Mouse (Mus musculus) liver, embryonic 12.5 days (tissue): Measurements from ENCODE around the gene Crcp. TPM values are rescaled to one million over a fixed set of nuclear protein-coding genes. Genes with fewer than 3 reads are reported as not detected.

ENCODE experiments used
- ATAC-seq: fragments of 200-750 bp; cut with Nextera tagmentation; 2 replicates; pipeline ENCODE4 v1.8.0; 2017; ENCODE audit warnings: moderate number of reproducible peaks, mild to moderate bottlenecking, moderate library complexity
- H3K27ac ChIP-seq: fragments of 300-500 bp; sonication (generic); 2 replicates; pipeline ENCODE4 v1.5.1; 2016; ENCODE audit warnings: mild to moderate bottlenecking
- H3K27me3 ChIP-seq: fragments of 300-500 bp; sonication (generic); replicated peaks from 2 replicates; pipeline ENCODE4 v1.6.1; 2016; ENCODE audit warnings: mild to moderate bottlenecking, moderate library complexity
- H3K36me3 ChIP-seq: fragments of 300-500 bp; sonication (generic); 2 replicates; pipeline ENCODE4 v1.6.1; 2016; ENCODE audit warnings: mild to moderate bottlenecking, moderate library complexity
- H3K4me1 ChIP-seq: fragments of 300-500 bp; sonication (generic); 2 replicates; pipeline ENCODE4 v1.6.1; 2016
- H3K4me2 ChIP-seq: fragments of 300-500 bp; sonication (generic); 2 replicates; pipeline ENCODE4 v1.6.1; 2016; ENCODE audit warnings: mild to moderate bottlenecking, moderate library complexity
- H3K4me3 ChIP-seq: fragments of 300-500 bp; sonication (generic); 2 replicates; pipeline ENCODE4 v1.5.1; 2016; ENCODE audit warnings: mild to moderate bottlenecking, moderate library complexity
- H3K9ac ChIP-seq: fragments of 300-500 bp; sonication (generic); 2 replicates; pipeline ENCODE4 v1.6.1; 2016; ENCODE audit warnings: mild to moderate bottlenecking, moderate library complexity
- H3K9me3 ChIP-seq: fragments of 300-500 bp; sonication (generic); replicated peaks from 2 replicates; pipeline ENCODE4 v1.6.1; 2016; ENCODE audit warnings: mild to moderate bottlenecking, moderate library complexity
- WGBS: fragments of 180-500 bp; shearing (Covaris S2); methylation state at CpG from one replicate; pipeline ENCODE4 v1.1.7; 2016; ENCODE audit not compliant: insufficient replicate concordance; 5-methylcytosine and 5-hydroxymethylcytosine counted together
- polyA plus RNA-seq: library from polyadenylated mRNA; unstranded; fragments of >200 nt; fragmentation: Nextera tagmentation; extraction: Ambion mirVana; gene quantifications from 2 replicates; pipeline ENCODE4 v1.2.1, GENCODE M21; 2016

The Crcp gene
- polyA plus RNA-seq, 1 experiment from 2014 or later = 34.7 TPM

DNA sequence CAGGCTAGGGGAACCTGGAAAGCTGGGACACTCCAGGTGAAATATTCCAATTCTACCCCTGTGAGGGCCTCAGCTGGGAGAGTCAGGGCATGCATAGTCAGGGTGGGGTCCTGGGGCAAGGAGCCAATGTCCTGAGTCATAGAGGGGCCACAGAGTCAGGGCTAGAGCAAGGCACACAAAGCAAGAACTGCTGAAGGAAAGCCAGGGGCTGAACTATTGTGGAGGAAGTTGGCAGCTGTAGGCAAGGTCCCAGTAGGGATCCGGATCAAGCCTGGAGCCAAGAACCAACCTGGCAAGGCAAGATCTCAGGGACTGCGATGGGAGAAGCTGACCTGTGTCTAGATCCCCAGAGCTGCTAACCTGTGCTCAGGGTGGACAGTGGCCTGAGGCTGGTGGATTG is 34.7 kb downstream of the Crcp start:
- ATAC-seq = no peak
- H3K36me3 ChIP-seq = peaks cover 28% of the 10 kb centered on the region
- no peak overlapping the region for H3K27ac ChIP-seq
- H3K4me2 ChIP-seq = no peak overlapping the region
- H3K9me3 ChIP-seq = no peaks in the 10 kb centered on the region
- H3K9ac ChIP-seq = no peak overlapping the region
- 64% methylated on average over 2 of the region's 2 CpGs for WGBS
- H3K4me1 ChIP-seq = peaks cover 16% of the 10 kb centered on the region
- H3K4me3 ChIP-seq = no peak overlapping the region
- H3K27me3 ChIP-seq = no peaks in the 10 kb centered on the region

DNA sequence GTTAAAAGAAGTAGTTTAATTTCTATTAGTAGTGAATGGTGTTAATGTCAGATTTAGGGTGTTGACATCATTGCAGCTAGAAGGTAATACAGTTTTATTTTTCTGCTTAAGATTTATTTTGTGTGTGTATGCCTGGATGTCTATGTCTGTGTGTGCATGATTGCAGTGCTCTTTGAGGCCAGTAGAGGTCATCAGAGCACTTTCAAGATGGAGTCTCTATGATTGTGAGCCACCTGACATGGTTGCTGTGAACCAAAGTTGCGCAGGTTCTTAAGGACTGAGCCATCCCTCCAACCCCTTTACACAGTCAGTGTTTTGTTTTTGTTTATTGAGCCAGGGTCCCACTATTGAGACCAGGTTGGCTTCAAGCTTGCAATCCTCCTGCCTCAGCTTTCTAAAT is 36.5 kb downstream of the Crcp start:
- 87% methylated on average over 1 of the region's 1 CpGs for WGBS
- no peak overlapping the region for H3K4me3 ChIP-seq
- no peak overlapping the region for H3K9ac ChIP-seq
- no peak overlapping the region for H3K4me2 ChIP-seq
- H3K27ac ChIP-seq = no peak overlapping the region
- H3K4me1 ChIP-seq = peaks cover 21% of the 10 kb centered on the region
- H3K27me3 ChIP-seq = no peaks in the 10 kb centered on the region
- ATAC-seq = no peak
- H3K9me3 ChIP-seq = no peaks in the 10 kb centered on the region
- H3K36me3 ChIP-seq = peaks cover 11% of the 10 kb centered on the region

DNA sequence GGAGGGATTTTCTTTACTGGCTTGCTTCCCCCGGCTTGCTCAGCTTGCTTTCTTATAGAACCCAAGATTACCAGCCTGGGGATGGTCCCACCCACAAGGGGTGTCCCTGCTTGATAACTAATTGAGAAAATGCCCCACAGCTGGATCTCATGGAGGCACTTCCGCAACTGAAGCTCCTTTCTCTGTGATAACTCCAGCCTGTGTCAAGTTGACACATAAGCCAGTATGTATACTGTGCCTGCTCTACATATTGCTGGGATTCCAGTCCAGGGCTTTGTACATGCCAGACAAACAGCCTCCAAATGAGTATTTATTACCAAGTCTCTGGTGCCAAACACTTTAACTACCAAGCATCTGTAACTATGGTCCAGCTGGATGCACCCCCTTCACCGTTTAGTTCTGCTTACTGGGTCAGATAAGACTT is 38.8 kb downstream of the Crcp start:
- no peak overlapping the region for H3K9ac ChIP-seq
- WGBS = 18% methylated on average over 3 of the region's 3 CpGs
- H3K4me2 ChIP-seq = peak overlapping the region; percentile 14
- no peak overlapping the region for H3K4me3 ChIP-seq
- no peaks in the 10 kb centered on the region for H3K36me3 ChIP-seq
- H3K9me3 ChIP-seq = no peaks in the 10 kb centered on the region
- no peaks in the 10 kb centered on the region for H3K27me3 ChIP-seq
- H3K27ac ChIP-seq = peak overlapping the region; percentile 42
- H3K4me1 ChIP-seq = peaks cover 21% of the 10 kb centered on the region
- ATAC-seq = peak; percentile 83

DNA sequence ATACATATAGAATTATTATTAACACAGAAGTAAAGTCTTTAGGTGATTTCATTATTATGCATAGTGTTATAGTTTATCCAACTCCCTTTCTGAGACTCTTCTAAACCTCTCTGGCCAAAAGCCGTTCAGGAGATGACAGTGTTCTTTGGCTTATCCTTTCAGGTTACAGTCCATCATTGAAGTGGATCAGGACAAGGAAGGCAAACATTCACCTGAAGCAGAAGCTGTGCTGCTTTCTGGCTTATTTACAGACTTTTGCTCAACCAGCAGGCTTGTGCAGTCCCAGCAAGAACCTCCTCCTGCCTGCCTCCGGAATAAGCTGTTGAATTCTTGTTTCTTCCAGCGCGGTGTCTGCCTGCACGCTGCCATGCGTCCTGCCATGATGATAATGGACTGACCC is 43.9 kb downstream of the Crcp start, which contains the start of gene Tpst1:
Gene Tpst1 (plus strand): TSS at position 301 of the 400 bp plus-strand sequence.
- Histone ChIP-seq H3K9me3 (no peaks in the 10 kb centered on the region), H3K4me2 (no peak within 1 kb of the TSS), H3K9ac (no peak within 1 kb of the TSS), H3K4me1 (peaks cover 15% of the 10 kb centered on the region), H3K27me3 (peaks cover 8% of the 10 kb centered on the region; the same call in 1 of the 2 replicates), H3K27ac (no peak within 1 kb of the TSS), H3K4me3 (no peak within 1 kb of the TSS), H3K36me3 (no peaks in the 10 kb centered on the region)
- no peak for ATAC-seq
- WGBS = 82% methylated on average over 6 of the region's 6 CpGs

DNA sequence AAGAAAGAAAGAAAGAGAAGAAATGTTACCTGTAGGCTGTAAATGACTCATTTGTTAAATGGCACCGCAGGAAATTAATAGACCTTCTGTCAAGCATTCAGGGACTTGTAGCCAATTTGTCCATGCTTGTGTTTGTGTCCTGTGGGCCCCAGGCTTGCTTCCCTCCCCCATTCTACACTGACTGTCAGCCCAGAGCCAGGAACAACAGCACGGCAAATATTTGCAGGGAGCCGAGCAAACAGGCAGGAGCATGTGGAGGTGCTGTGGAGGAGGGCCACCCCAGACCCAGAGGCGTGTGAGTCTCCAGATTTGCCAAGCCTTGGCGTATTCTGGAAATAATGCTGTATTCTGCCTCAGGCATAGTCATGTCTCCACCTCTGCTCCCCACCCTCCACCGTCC is 45.4 kb downstream of the Crcp start:
- ATAC-seq = 0 out of 2 replicates have a peak, but pooled peaks have one; percentile 27
- 64% methylated on average over 6 of the region's 6 CpGs for WGBS
- no peak overlapping the region for H3K4me3 ChIP-seq
- peak overlapping the region; percentile 52; the same call in 1 of the 2 replicates for H3K27ac ChIP-seq
- no peaks in the 10 kb centered on the region for H3K9me3 ChIP-seq
- no peaks in the 10 kb centered on the region for H3K36me3 ChIP-seq
- no peak overlapping the region for H3K9ac ChIP-seq
- H3K27me3 ChIP-seq = peaks cover 8% of the 10 kb centered on the region; the same call in 1 of the 2 replicates
- H3K4me2 ChIP-seq = peak overlapping the region; percentile 26; the same call in 1 of the 2 replicates
- H3K4me1 ChIP-seq = peaks cover 19% of the 10 kb centered on the region

DNA sequence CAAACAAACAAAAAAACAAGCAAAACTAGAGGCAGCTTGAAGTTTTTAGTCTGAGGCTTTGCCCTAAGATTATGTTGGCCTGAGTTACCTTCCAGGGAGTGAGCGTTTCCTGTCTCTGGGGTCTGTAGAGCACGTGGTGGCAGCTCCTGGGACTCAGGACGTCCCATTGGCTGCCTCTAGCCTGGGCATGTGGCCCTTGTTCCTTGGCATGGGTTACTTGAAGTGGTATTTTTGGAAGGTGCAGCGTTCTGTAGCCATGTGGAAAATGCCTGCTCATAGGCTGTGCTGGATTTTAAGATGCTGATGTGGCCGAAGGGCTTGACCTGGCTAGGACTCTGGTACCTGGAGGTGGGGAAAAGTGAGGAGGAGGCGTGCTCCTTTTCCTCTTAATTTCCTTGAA is 47.3 kb downstream of the Crcp start:
- no peak overlapping the region for H3K9ac ChIP-seq
- WGBS = 50% methylated on average over 6 of the region's 6 CpGs
- H3K4me2 ChIP-seq = no peak overlapping the region
- no peak for ATAC-seq
- H3K27ac ChIP-seq = no peak overlapping the region
- H3K4me1 ChIP-seq = peaks cover 28% of the 10 kb centered on the region
- H3K27me3 ChIP-seq = peaks cover 8% of the 10 kb centered on the region; the same call in 1 of the 2 replicates
- H3K9me3 ChIP-seq = peaks cover 4% of the 10 kb centered on the region; the same call in 1 of the 2 replicates
- H3K36me3 ChIP-seq = peaks cover 4% of the 10 kb centered on the region
- no peak overlapping the region for H3K4me3 ChIP-seq

DNA sequence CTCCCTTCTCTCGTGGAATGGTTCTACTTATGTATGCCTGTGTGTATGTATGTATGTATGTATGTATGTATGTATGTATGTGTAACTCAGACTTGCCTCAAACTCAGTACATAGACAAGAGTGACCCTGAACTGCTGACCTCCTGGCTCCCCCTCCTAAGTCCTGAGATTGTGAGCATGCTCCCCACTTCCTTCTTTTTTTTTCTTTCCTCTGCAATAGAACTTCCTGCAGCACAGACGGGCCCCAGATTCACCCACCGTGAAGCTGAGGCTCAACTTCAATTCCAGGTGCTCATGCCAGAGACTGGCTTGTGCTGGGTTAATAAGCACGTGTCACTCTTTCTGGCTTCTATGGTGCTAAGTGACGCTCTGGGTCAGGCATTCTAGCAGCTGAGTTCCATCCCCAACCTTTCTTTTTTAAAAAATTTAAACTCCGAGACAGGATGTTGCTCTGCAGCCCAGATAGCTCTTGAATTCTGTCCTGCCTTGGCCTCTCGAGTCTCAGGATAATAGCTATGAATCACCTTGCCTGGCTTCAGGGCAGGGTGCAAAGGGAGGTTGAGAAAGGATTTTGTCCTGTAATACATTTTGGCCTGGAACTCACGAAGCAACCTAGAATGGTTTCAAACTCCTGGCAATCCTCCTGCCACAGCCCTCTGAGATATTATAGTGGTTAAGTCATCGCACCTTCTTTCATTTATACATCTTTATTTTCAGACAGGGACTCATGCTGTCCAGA is 49.2 kb downstream of the Crcp start:
- H3K27ac ChIP-seq = peak overlapping the region; percentile 81; the same call in 1 of the 2 replicates
- peaks cover 8% of the 10 kb centered on the region; the same call in 1 of the 2 replicates for H3K27me3 ChIP-seq
- H3K4me1 ChIP-seq = peaks cover 28% of the 10 kb centered on the region
- H3K4me3 ChIP-seq = no peak overlapping the region
- WGBS = 51% methylated on average over 9 of the region's 9 CpGs
- 0 out of 2 replicates have a peak overlapping the region, but pooled peaks have one; percentile 98 for H3K4me2 ChIP-seq
- ATAC-seq = no peak
- H3K36me3 ChIP-seq = peaks cover 16% of the 10 kb centered on the region
- peak overlapping the region; percentile 90; the same call in 1 of the 2 replicates for H3K9ac ChIP-seq
- peaks cover 7% of the 10 kb centered on the region; the same call in 1 of the 2 replicates for H3K9me3 ChIP-seq

DNA sequence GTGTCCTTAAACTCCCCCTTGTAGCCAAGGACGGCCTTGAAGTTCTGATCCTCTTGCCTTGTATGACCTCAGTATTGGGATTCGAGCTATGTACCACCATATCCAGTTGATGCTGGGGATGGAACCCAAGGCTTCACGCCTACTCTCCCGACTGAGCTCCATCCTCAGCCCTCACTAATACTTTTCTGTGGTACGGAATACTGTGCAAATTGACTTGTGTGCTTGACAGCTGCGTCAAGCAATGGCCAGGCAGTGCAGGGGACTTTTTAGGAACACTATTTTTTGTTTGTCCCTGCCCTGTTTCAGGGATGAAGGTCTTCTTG is 49.7 kb downstream of the Crcp start:
- peak overlapping the region; percentile 98 for H3K4me2 ChIP-seq
- peaks cover 7% of the 10 kb centered on the region; the same call in 1 of the 2 replicates for H3K9me3 ChIP-seq
- peaks cover 8% of the 10 kb centered on the region; the same call in 1 of the 2 replicates for H3K27me3 ChIP-seq
- peak overlapping the region; percentile 90 for H3K9ac ChIP-seq
- 50% methylated on average over 6 of the region's 6 CpGs for WGBS
- peak overlapping the region; percentile 80 for H3K4me3 ChIP-seq
- peak overlapping the region; percentile 81 for H3K27ac ChIP-seq
- peaks cover 16% of the 10 kb centered on the region for H3K36me3 ChIP-seq
- no peak for ATAC-seq
- peaks cover 28% of the 10 kb centered on the region for H3K4me1 ChIP-seq

DNA sequence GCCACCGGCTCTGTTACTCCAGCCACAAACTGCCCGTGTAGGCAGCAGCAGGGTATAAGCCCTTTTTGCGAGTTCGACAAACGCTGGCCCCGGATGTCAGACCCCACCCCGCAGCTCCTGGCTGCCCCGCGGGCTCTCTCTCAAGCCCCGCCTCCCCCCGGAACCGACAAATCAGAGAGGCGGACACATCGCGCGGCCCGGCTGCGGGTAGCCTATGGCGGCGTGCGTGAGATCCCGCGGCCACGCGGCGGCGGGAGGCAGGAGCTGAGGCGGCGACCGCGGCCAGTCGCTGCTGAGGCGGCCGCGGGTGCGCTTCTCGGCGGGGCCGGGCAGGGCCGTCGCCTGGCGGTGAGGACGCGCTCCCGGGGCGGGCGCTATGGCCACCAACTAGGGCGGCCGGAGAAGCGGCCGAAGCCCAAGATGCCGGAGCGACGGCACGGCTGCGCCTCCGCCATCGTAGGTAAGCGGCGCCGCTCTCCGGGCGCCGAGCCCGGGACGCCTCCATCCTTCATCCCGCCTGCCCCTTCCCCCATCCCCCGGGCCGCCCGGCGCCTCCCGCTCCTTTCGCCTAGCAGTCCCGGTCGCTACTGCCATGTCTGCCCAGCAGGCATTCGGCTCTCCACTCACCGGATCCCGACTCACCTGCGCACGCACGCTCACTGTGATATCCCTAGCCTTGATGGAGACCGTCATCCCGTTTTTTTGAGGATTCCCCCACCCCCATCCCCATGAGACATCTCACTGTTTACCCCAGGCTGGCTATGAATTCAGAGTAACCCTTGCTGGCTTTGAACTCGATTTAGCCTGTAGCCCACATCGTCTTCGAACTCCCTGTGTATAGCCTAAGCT is 50.3 kb downstream of the Crcp start:
- Histone ChIP-seq H3K4me3 (peak overlapping the region; percentile 80), H3K27me3 (peaks cover 8% of the 10 kb centered on the region; the same call in 1 of the 2 replicates), H3K4me2 (peak overlapping the region; percentile 98), H3K9ac (peak overlapping the region; percentile 90), H3K4me1 (peaks cover 28% of the 10 kb centered on the region), H3K36me3 (peaks cover 18% of the 10 kb centered on the region), H3K27ac (peak overlapping the region; percentile 81), H3K9me3 (peaks cover 7% of the 10 kb centered on the region; the same call in 1 of the 2 replicates)
- WGBS = 2% methylated on average over 85 of the region's 86 CpGs
- ATAC-seq = peak; percentile 92

DNA sequence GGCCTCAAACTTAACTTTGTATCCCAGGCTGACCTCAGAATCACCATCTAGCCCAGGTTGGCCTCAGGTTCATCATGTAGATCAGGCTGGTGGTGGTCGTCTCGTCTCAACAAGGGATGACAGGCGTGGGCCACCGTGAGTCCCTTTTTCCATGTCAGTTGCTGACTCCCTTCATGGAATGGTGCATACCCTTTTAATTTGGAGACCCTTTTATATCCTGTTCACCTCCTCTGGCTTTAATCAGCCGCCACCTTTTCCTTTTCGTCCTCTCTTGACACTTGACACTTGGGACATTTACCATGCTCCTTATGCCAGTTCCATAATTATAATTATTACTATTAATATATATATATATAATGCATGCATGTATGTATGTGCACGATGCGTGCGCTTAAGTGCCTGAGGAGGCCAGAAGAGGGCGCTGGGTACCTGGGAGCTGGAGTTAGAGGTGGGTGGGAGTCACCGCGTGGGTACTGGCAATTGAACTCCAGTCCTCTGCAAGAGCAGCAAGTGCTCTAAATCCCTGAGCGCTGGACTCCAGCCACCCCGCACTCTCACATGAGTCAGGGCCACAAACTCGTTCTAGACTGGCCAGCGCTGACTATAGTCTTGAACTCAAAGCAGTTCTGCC is 51.1 kb downstream of the Crcp start:
- peak overlapping the region; percentile 80 for H3K4me3 ChIP-seq
- peak overlapping the region; percentile 90 for H3K9ac ChIP-seq
- H3K4me2 ChIP-seq = peak overlapping the region; percentile 98
- peaks cover 21% of the 10 kb centered on the region for H3K36me3 ChIP-seq
- H3K9me3 ChIP-seq = peaks cover 7% of the 10 kb centered on the region; the same call in 1 of the 2 replicates
- H3K27ac ChIP-seq = peak overlapping the region; percentile 81; the same call in 1 of the 2 replicates
- no peak for ATAC-seq
- WGBS = 72% methylated on average over 16 of the region's 16 CpGs
- peaks cover 33% of the 10 kb centered on the region for H3K4me1 ChIP-seq
- peaks cover 8% of the 10 kb centered on the region; the same call in 1 of the 2 replicates for H3K27me3 ChIP-seq

DNA sequence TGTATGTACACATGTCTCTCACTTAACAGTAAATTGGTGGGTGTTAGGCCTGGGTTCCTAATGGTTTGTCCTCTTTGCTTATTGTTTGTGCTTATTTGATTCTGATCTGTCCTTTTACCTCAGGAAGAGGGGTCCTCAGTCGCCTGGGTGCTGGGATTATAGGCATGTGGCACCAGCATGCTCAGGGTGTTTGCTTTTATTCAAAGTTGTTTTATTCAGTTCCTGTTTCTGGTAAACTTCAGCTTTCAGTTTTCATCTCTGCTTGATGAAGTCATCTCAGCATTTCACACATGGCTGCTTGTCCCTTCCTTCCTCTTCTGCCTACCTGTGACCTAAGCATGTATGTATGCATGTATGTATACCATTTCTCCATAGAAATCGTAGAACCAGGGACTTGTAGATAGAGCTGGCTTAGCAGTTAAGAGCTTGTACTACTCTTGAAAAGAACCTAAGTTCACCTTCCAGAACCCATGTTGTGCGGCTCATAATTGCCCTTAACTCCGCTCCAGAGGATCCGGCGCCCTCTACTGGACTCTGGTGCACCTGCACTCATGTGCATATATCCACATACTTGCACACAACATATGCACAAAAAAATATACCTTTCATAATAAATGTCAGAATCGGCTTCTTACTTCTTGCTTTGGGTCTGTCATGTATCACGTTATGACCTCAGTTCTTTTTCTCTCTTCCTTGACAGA is 52.2 kb downstream of the Crcp start:
- ATAC-seq = no peak
- Histone ChIP-seq H3K27me3 (peaks cover 8% of the 10 kb centered on the region; the same call in 1 of the 2 replicates), H3K27ac (no peak overlapping the region), H3K4me1 (peaks cover 33% of the 10 kb centered on the region), H3K9me3 (peaks cover 7% of the 10 kb centered on the region; the same call in 1 of the 2 replicates), H3K4me2 (no peak overlapping the region), H3K4me3 (no peak overlapping the region), H3K36me3 (peaks cover 32% of the 10 kb centered on the region), H3K9ac (no peak overlapping the region)
- 92% methylated on average over 8 of the region's 8 CpGs for WGBS
